Mouse (Mus musculus) heart, postnatal 4 days (tissue): ENCODE measurements around the gene Gm20661. TPM values are rescaled to one million over a fixed set of nuclear protein-coding genes. Genes with fewer than 3 reads are reported as not detected.

Source experiments
- DNase-seq: peaks from one replicate; pipeline ENCODE4 v3.0.0; 2021
- total RNA-seq, 2 experiments: library from RNA; stranded (reverse); gene quantifications; 2 replicates each; pipeline ENCODE4 v1.2.3; 2021

Gm20661 gene
- 1 to 10 TPM in 1 of 2 experiments, under 1 TPM in 1; 0.72 to 1.2 TPM for total RNA-seq

DNA sequence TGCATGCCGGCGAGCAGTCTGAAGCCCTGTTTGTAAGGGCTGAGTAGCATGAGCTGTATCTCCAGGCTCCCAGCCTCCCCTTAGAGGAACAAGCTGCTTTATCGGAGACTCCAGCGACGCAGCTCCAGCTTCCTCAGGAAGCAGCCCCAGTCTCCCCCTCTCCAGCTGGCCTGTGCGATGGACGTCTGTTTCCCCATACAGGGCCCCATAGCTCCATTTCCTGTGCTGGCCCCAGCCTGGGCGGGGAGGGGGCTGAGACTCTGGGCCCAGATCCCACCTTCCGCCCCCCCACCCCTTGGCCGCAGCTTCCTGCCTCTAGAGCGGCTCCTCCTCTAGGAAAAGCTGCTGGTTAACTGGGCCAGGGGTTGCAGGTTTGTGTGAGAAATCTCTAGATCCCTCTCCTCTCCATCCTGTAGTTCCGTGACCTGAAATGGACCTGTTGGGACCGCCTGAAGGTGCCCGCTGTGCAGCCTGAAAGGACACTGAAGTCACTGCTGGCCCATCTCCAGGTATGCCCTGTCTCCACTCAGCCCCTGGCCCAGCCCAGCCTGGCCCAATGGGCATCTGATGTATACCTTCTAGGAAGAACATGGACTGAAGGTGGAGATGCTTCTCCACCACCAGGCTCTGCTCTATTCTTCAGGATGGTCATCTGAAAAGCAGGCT lies at the start of gene Gm20661:
Gene Gm20661, plus strand, starts transcription at position 378 of the 666 bp plus-strand sequence.
- DNase-seq, result peak; percentile 88

DNA sequence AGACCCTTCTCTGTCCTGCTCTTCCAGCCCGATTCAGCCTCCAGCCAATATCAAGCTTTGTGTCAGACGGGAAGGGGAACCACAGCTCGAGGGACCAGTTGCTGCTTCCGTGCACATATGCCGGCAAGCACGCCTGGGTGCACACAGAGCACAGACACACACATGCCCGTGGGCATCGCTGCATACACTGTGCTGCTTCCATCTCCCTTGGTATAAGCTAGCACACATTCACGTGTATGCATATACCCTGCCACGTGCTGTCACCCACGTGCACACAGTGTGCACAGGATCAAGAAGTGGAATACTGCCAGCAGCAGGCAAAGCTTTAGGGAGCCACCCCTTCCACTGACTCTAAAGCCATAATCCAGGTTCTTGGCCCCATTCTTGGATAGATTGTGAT lies 48.7 kb upstream of the Gm20661 start:
- DNase-seq, result no peak

DNA sequence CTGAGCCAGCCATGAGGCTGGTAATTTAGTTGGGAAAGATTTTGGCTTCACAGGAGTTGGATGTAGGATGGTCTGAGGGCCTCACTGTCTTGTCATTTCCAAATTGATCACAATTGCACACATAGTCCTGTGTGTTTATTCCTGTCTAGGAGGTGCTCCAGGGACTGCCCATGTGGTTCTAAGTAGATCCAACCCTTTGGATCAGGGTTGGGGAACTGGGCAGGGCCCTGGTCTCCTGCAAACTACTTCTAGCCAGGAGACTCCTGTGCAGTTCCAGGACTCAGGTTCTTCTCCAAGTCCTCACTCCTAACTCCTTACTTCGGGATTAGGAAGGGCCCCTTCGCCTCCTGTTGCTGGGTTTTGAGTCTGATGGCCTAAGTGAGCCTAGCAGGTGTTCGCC lies 47.5 kb upstream of the Gm20661 start, which contains the start of gene Camkv:
Gene Camkv, plus strand, starts transcription at position 301 of the 400 bp plus-strand sequence.
- DNase-seq, result no peak

DNA sequence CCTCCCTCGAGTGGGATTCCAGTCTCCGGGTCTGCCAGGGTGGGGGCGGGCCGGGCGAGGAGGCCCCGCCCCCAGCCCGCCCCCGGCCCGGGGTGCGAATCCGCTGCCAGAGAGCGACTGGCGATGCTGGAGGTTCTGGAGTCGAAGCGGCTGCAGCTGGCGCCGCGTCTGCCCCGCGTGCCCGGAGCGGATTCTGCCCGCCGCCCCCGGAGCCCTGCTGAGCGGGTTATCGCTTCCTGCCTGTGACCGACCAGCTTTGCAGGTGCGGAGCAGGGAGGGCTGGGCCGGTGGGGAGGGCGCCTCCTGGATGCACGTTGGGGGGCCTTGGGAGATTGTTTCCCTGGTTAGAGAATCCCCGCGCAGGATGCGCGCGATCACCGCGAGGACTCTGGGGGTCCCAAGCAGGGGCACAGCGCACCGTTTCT lies 47.1 kb upstream of the Gm20661 start:
- no peak for DNase-seq

- DNase-seq, result no peak
Observed at GRCm38 (mm10) chr9:107936215-107936822, 46.5 kb upstream of the Gm20661 start.

DNA sequence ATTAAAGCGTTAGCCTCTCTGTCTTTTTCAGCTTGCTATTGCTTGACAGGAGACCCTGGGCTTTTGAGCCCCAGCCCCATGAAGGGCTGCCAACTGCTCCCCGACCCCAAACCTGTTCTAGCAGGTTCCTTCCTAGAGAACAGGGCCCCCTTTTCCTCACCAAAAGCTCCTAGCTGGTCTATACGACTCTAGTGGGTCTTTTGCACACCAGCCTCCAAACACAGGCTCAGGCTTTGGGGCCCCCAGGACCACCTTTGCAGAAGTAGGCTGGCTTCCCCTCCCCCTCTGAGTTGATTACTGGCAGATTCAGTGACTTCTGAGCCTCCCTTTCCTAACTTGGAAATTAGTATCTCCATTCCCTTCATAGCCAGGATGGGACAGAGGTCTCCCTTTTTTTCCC lies 46.0 kb upstream of the Gm20661 start:
- no peak for DNase-seq

DNA sequence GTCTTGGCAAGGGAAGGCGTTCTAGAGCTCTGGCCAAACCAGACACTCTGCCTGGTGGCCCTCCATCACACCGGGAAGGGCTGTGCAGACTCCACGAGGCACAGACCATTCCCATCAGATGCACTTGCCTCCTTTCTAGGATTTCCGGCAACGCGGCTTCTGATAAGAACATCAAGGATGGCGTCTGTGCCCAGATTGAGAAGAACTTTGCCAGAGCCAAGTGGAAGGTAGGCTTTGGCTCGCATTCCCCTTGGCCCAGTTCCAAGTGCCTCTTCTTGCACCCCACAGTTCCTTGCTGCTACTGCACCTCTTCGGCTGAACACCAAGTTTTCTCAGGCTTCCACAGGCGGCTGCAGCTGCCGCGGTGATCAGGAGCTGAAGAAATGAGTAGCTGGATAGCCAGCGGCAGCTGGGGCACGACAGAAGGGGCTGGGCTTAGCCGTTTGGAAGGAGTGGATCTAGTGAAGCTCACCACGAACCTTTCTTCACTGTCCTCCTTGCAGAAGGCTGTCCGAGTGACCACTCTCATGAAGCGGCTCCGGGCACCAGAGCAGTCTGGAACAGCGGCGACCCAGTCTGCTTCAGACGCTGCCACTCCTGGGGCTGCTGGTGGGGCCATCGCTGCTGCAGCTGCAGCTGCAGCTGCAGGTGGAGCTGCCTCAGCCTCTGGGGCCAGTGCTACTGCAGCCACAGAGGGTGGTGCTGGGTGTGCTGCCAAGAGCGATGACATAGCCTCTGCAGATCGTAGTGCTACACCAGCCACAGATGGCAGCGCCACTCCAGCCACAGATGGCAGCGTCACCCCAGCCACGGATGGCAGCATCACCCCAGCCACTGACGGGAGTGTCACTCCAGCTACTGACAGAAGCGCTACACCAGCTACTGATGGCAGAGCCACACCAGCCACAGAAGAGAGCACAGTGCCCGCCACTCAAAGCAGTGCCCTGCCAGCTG lies 35.3 kb upstream of the Gm20661 start:
- DNase-seq, result no peak

GRCm38 (mm10) chr9:107949184-107949921 lies 33.5 kb upstream of the Gm20661 start:
- no peak for DNase-seq

GRCm38 (mm10) chr9:107949922-107950235 lies 33.0 kb upstream of the Gm20661 start, which contains the start of gene Traip:
Gene Traip, plus strand, starts transcription at chr9:107950136.
- DNase-seq, result no peak

DNA sequence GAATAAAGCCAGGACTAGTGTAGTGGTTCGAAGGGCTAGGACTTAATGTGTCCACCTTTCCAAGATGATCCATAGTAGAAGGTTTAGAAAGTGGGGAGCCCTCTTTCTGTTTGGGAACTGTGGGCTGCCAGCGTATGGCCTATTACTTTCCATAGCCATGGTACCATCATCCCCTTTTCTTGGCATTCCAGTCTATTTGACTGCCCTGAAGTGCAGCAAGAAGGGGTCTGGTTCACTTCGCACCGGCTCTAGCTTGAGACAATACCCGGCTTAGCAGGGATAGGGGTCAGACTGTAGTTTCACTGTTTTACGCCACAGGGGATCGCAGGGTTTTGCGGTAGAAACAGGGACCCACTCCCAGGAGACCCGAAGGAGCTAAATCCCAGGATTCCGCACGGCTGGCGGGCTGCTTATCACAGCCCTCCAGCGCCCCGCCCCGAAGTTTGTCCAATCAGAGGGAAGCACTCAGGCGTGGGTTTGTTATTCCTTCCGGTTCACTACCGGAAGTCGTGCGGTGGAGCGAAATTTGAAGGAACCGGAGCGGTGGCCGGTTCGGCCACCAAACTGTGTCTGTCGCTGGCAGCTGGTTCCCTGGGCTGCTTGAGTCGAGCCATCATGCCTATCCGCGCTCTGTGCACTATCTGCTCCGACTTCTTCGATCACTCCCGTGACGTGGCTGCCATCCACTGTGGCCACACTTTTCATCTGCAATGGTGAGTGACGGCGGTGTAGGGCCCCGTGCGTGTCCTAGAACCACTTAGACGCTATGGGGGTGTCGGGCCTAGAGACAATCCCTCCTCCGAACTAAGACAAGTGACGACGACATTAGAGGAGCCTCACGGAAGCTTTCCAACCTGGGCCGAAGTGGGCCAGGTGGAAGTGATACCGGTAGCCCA lies 32.1 kb upstream of the Gm20661 start:
- DNase-seq, result peak; percentile 95

DNA sequence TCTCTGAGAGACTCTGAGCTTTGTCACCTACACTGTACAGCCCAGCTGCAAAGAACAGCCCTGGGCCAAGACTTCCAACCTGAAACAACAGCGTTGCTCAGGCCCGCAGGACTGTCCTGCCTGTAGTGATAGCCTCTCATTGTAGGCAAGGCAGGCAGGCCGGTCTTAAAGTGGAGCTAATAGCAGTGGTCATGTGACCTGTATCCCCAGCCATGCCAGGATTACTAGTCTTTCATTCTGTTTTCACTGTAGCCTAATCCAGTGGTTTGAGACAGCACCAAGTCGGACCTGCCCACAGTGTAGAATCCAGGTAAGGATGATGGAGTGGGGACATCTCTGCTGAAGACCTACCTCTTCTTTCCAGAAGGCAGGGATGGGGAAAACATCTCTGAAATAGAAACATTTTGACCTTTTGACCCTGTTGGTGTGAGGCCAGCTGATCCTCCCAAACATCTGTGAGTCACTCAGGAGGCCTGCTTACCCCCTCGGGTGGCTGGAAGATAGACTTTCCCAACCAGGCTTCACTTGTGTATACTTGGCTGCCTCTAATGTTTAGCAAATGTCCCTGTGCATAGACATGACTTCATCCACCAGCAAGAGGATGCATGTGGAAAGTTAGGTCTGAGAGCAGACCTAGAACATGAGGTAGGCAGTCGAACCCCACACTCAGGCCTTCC lies 27.1 kb upstream of the Gm20661 start:
- no peak for DNase-seq

DNA sequence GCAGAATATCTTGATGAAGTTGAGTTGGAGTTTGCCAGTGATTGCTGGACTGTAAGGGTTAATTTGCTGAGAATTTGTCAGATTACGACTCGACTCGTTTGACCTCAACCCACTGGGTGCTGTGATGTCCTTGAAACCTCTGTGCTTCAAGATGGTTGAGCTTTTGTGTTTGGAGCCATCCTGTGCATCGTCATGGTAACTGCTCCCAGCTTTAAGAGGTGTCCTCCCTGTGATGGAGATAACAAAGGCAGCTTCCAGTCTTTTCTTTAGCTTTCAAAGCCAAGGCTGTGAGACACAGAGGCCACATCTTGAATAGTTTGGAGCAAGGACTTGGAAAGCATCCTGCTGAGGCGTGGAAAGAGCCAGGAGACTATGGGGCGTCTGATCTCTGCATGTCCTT lies 25.7 kb upstream of the Gm20661 start:
- no peak for DNase-seq

GRCm38 (mm10) chr9:107959896-107960295 lies 23.0 kb upstream of the Gm20661 start:
- no peak for DNase-seq

DNA sequence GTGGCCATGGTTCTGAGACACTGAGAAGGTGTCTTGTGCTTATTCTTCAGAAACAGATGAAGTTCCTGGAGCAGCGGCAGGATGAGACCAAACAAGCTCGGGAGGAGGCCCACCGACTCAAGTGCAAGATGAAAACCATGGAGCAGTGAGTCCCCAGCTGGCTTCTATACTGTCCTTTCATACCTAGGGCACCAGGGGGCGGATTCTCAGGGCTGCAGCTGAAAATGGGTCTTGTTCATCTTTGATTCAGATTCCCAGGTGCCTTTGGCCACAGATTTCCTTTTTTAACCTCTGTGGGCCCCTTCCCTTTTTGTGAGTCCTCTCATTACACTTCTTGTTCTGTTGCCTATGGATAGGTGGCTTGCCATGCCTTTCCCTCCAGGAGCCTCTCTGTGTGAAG lies 21.9 kb upstream of the Gm20661 start:
- no peak for DNase-seq

- no peak for DNase-seq
Observed at GRCm38 (mm10) chr9:107961351-107961762, 21.5 kb upstream of the Gm20661 start.

DNA sequence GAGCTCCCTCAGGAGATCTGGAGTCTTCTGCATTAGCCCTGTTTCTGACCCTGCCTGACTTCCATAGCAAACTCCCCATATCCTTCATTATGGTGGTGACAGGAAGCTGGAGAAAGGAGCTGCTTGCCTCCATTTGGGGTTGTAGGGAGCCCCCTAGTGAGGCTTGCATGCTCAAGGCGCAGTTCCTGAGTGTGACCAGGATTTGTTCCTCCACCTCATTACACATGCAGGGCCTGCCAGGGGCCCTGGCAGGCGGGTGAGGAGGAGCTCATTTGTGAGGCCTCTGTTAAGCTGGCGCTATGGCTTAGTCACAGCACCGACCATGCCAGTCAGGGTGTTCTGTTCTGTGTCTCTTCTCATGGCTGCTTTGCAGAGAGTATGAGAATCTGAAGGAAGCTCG lies 21.0 kb upstream of the Gm20661 start:
- peak; percentile 47 for DNase-seq

DNA sequence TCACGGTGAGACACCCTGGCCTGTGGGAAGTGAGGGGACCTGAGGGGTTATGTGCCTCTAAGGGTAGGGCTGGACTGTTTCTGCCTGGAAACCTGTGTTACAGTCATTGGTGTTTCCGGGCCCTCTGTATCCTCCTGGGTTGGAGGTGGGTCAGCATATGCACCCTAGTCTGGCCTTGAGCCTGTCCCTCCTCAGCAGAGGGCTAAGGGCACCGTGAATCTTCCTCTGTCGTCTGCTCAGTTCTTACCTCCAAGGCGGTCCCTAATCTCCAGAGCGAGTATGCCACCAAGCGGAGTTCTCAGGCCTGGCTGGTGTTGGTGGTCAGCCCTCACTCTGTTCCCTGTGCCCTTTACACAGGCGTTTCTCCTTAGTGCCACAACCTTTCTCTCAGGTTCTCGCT lies 19.9 kb upstream of the Gm20661 start:
- DNase-seq, result no peak

GRCm38 (mm10) chr9:107963700-107964099 lies 19.2 kb upstream of the Gm20661 start:
- DNase-seq, result peak; percentile 94

- DNase-seq, result no peak
Observed at GRCm38 (mm10) chr9:107964681-107965080, 18.2 kb upstream of the Gm20661 start.

GRCm38 (mm10) chr9:107966676-107967075 lies 16.2 kb upstream of the Gm20661 start:
- no peak for DNase-seq

DNA sequence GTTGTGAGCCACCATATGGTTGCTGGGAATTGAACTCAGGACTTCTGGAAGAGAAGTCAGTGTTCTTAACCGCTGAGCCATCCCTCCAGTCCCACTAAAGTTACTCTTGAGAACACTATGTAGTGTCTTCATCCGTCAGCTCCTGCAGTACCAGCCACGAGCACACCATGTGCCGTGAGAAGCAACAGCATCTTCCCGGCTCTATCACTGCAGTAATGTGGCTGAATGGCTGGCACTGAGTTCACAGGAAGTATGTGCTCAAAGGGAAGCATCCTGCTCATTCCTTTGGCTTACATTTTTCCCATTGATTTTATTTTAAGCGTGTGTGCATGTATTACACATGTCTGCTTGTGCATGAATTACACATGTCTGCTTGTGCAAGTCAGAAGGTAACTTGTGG lies 15.4 kb upstream of the Gm20661 start:
- no peak for DNase-seq
